Mouse (Mus musculus) urinary bladder, adult 18-20 months (tissue): Measurements from ENCODE around the gene Foxf2.

Experiments
- DNase-seq, 2 experiments: peaks; one replicate each; pipeline ENCODE4 v3.0.0; 2022; ENCODE audit warnings: low spot score in 2 of 2, mixed read lengths in 2 of 2

Foxf2 gene

GRCm38 (mm10) chr13:31625333-31626101 lies at the start of gene Foxf2:
TSS of gene Foxf2 (plus strand) at chr13:31625816.
- DNase-seq = peak; percentile 46 to 51

GRCm38 (mm10) chr13:31576696-31577095 lies 48.9 kb upstream of the Foxf2 start:
- no peak for DNase-seq

GRCm38 (mm10) chr13:31577576-31577975 lies 48.0 kb upstream of the Foxf2 start:
- no peak for DNase-seq

DNA sequence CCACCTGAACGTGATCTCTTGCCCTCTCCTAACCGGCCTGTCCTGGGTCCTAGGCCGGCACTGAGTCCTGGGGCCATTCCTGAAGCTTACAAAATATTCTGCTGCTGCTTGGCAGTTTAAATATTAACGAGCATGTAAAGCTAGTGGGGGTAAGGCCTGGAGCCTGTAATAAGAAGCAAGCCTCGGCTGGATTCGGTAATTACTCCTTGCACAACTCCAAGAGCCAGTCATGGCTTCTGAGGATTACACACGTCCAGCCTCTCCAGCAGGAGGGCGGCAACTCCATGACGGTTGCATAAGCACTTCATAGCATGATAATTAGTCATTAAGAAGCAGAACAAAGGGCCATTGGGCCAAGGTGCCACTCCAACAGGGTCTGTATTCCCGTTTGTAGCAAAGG lies 47.2 kb upstream of the Foxf2 start:
- peak in 1 of 2 experiments; percentile 68 for DNase-seq

GRCm38 (mm10) chr13:31579866-31580265 lies 45.8 kb upstream of the Foxf2 start:
- DNase-seq = peak in 1 of 2 experiments; percentile 66

DNA sequence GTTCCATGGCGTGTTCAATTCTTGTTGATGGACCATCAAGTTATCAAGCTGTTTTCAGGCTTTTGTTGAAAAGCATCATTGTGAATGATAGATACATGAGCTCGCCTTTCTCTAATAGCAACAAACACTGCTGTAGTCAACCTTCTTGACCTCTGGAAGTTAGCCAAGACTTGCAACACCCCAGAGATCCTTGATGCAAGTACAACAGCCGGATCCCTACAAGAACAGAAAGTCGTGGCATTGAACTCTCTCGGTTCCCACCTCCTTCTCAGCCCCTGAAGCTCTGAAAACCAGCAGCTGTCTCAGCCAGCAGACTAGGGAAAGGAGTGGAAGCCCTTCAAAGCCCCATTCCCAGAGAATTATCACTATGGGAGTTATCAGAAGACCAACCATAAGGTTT lies 38.3 kb upstream of the Foxf2 start:
- DNase-seq = no peak

DNA sequence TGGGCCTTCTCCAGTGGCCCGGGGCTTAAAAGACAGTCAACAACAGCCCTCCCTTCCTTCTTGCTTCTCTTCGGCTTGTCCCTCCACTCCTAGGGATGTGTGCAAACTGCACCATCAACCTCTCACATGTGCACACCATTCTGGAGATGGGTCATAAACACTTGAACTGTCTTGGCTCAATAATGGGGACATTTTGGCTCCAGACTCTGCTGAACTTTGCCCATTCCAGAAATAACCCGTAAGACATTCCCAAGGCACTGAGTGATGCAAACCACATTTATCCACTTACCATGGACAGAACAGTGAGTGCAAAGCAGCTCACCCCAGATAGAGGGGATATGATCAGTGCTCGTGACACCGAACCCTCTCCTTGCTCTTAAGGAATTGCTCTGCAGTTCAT lies 26.0 kb upstream of the Foxf2 start:
- DNase-seq = no peak

GRCm38 (mm10) chr13:31603964-31604363 lies 21.7 kb upstream of the Foxf2 start:
- DNase-seq = no peak

- no peak for DNase-seq
Measured at GRCm38 (mm10) chr13:31614724-31615465, 10.7 kb upstream of the Foxf2 start.

- no peak for DNase-seq
Measured at GRCm38 (mm10) chr13:31615561-31616165, 10.0 kb upstream of the Foxf2 start.

- peak in 1 of 2 experiments; percentile 37 for DNase-seq
Measured at GRCm38 (mm10) chr13:31618001-31618400, 7.6 kb upstream of the Foxf2 start.

- DNase-seq = peak; percentile 56 to 64
Measured at GRCm38 (mm10) chr13:31618416-31618815, 7.2 kb upstream of the Foxf2 start.

DNA sequence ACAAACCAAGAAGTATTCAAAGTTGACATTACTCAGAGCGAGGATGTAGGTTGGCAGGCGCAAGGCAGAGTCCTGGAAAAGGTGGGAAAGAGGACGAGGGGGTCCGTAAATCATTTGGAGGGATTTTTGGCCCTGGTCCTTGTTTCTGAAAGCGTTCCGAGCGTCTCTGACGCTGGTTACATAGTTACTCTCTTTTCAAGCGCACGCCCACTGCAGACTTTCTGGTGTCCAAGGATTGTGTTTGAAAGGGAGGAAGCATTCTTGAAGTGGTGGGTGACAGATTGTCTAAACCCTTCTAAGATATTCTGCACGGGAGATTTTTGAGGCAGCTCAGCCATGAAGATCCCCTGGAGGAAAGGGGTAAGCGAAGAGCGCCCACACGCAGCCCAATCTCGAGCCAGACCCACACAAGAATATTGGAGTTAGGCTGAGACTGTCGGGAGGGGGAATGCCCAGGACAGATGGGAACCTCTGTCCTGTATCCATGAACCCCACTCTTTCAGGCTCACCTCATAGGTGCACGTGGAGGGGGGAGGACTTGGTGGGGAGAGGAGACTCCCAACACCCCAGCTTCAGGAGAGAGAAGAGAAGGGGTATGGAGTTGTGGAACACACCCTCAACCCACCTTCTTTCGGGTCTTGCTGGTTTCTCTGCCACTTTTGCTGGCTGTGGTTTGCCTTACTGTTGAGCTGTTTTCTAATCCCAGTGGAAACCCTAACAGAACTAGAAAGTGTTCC lies 6.5 kb upstream of the Foxf2 start:
- DNase-seq = no peak

- DNase-seq = no peak
Measured at GRCm38 (mm10) chr13:31619826-31620498, 5.7 kb upstream of the Foxf2 start.

GRCm38 (mm10) chr13:31620499-31620847 lies 5.1 kb upstream of the Foxf2 start:
- DNase-seq = no peak

GRCm38 (mm10) chr13:31620937-31621336 lies 4.7 kb upstream of the Foxf2 start:
- DNase-seq = no peak

DNA sequence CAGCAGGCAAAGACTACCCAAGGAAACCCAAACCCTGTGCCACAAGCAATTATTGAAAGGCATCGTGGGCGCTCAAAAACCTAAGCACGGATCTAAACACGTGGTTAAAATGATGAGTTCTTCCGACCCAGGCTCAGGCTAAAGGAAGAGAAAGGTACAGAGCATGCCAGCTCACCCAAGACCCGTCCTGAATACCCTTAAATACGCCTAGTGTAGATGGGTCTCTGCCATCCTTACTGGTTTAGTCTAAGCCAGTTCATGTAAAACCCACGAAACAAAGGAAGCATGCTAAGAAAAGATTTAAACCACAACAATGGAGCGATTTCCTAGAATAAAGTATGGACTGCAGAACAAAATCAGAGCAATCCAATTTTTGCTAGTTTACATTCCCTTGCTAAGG lies 3.9 kb upstream of the Foxf2 start:
- no peak for DNase-seq

GRCm38 (mm10) chr13:31622371-31622770 lies 3.2 kb upstream of the Foxf2 start:
- no peak for DNase-seq

GRCm38 (mm10) chr13:31623291-31623690 lies 2.3 kb upstream of the Foxf2 start:
- no peak for DNase-seq

DNA sequence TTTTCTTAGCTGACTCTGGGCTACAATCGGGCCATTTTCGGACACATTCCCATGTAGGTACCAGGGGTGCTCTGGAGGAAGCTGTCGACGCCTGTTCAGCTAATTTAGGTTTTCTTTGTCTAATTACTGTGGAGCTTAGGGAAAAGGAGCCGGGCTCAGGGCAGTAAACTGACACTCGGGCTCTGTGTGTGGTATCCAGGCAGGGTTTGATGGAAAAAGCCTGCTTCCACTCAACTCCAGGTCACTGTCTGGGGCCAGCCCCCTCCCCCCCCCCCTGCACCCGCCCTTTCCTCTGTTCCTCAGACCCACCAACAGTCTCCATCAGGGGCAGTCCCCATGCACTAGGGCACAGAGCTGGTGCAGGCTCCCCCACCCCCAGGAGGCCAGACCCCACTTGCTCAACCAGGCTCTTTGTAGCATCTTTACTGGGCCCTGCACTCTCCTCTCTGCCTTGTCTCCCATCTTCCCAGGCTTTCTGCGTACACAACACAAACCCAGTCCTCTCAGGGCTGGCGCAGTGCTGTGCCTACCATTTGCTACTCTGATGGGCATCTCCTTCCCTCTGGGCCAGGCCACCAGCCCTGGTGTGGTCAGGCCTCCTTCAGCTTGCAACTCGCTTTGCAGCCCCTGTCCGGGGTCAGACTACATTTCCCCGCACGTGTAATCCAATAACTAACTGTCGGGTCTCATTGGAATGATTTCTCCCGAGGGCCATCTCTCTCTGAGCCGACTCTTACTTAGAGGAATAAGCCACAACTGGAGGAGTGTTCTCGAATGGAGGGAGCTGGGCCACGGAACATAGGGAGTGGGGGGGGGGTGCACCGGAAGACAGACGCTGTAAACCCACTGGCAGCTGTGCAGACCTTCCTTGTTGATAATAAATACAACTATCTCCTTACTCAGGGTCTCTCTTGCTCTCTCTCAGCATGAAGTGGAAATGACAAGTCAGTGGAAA lies 1.4 kb upstream of the Foxf2 start:
- DNase-seq = no peak
